Mouse (Mus musculus): Measurements from ENCODE around the gene Spsb4. TPM values are rescaled to one million over a fixed set of nuclear protein-coding genes. Genes with fewer than 3 reads are reported as not detected.

Spsb4 gene
- polyA plus RNA-seq, 1 experiment = 0.78 TPM

DNA sequence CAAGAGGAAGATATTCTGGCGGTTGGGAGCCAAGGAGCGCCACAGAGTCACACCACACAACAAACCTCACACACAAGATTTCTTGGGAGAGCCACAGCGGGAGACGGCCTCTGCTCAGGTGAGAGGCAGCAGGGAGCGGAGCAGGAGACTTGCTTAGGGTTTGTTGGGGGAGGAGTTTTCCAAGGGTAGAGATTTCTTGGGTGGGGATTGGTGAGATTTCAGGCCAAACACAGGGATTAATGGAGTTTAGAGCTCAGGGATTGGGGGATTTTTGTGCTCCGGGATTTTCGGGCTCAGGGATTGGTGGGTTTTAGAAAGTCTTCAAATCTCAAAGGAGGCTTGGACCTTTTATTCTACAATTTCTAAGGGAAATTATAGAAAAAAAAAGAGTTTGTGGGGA is 5.8 kb upstream of the Spsb4 start:
- H3K27me3 ChIP-seq (ENCODE audit: control insufficient read depth, insufficient read depth, insufficient read length) = peaks cover 13% of the 10 kb centered on the region
- H3K79me2 ChIP-seq (ENCODE audit: control insufficient read depth, insufficient read depth) = no peaks in the 10 kb centered on the region
- no peaks in the 10 kb centered on the region for H3K36me3 ChIP-seq (ENCODE audit: control insufficient read depth, insufficient read depth)
- no peak overlapping the region for H3K4me3 ChIP-seq
- no peak overlapping the region for H3K4me2 ChIP-seq (ENCODE audit: low read depth)
- H3ac ChIP-seq (ENCODE audit: control insufficient read depth, insufficient read length) = no peak overlapping the region
- TF ChIP-seq E2F4 (IDR thresholded peaks at IDR 0.05; ENCODE audit: insufficient read depth) (no peak), USF1 (IDR thresholded peaks at IDR 0.05; ENCODE audit: low read depth) (no peak), TCF12 (IDR thresholded peaks at IDR 0.05; ENCODE audit: insufficient read depth, poor library complexity, severe bottlenecking) (no peak), SRF (IDR thresholded peaks at IDR 0.05; ENCODE audit: control insufficient read depth, insufficient read length, low read depth) (no peak), MYOG (IDR thresholded peaks at IDR 0.05; ENCODE audit: control insufficient read depth in 1 of 3, insufficient read depth in 1 of 3, insufficient read length in 2 of 3, low read depth in 2 of 3) (no peak), POLR2A (IDR thresholded peaks at IDR 0.05; ENCODE audit: insufficient read length, low read depth) (no peak), REST (IDR thresholded peaks at IDR 0.05; ENCODE audit: insufficient read depth, insufficient read length) (no peak), MAX (IDR thresholded peaks at IDR 0.05; ENCODE audit: low read depth) (no peak), POLR2AphosphoS2 (IDR thresholded peaks at IDR 0.05; ENCODE audit: insufficient read length, low read depth) (no peak), MYOD1 (IDR thresholded peaks at IDR 0.05; ENCODE audit: control insufficient read depth in 1 of 3, insufficient read length in 2 of 3, low read depth in 2 of 3) (no peak), CEBPB (IDR thresholded peaks at IDR 0.05; ENCODE audit: insufficient read depth, poor library complexity, severe bottlenecking) (no peak), TCF3 (IDR thresholded peaks at IDR 0.05; ENCODE audit: insufficient read length, low read depth) (no peak)

GRCm38 (mm10) chr9:97022948-97023347 is 4.3 kb upstream of the Spsb4 start:
- TF ChIP-seq TCF12 (IDR thresholded peaks at IDR 0.05; ENCODE audit: insufficient read depth, poor library complexity, severe bottlenecking) (no peak), MYOD1 (IDR thresholded peaks at IDR 0.05; ENCODE audit: control insufficient read depth in 1 of 3, insufficient read length in 2 of 3, low read depth in 2 of 3) (no peak), SRF (IDR thresholded peaks at IDR 0.05; ENCODE audit: control insufficient read depth, insufficient read length, low read depth) (no peak)
- no peak overlapping the region for H3K4me3 ChIP-seq

GRCm38 (mm10) chr9:97022371-97022770 is 3.7 kb upstream of the Spsb4 start:
- no peaks in the 10 kb centered on the region for H3K36me3 ChIP-seq (ENCODE audit: control insufficient read depth, insufficient read depth)
- H3K79me2 ChIP-seq (ENCODE audit: control insufficient read depth, insufficient read depth) = no peaks in the 10 kb centered on the region
- no peak overlapping the region for H3K4me2 ChIP-seq (ENCODE audit: low read depth)
- no peak overlapping the region for H3ac ChIP-seq (ENCODE audit: control insufficient read depth, insufficient read length)
- H3K27me3 ChIP-seq (ENCODE audit: control insufficient read depth, insufficient read depth, insufficient read length) = peaks cover 3% of the 10 kb centered on the region
- no peak overlapping the region for H3K4me3 ChIP-seq
- no peak for TF ChIP-seq TCF12 (IDR thresholded peaks at IDR 0.05; ENCODE audit: insufficient read depth, poor library complexity, severe bottlenecking)

More at GRCm38 (mm10) chr9:97022948-97023347, 4.3 kb upstream of the Spsb4 start:
- H3K4me2 ChIP-seq (ENCODE audit: low read depth) = no peak overlapping the region
- H3K36me3 ChIP-seq (ENCODE audit: control insufficient read depth, insufficient read depth) = no peaks in the 10 kb centered on the region
- no peaks in the 10 kb centered on the region for H3K79me2 ChIP-seq (ENCODE audit: control insufficient read depth, insufficient read depth)
- no peak overlapping the region for H3ac ChIP-seq (ENCODE audit: control insufficient read depth, insufficient read length)
- H3K27me3 ChIP-seq (ENCODE audit: control insufficient read depth, insufficient read depth, insufficient read length) = peaks cover 5% of the 10 kb centered on the region

- Histone ChIP-seq H3K36me3 (ENCODE audit: control insufficient read depth, insufficient read depth) (no peaks in the 10 kb centered on the region), H3K27me3 (ENCODE audit: control insufficient read depth, insufficient read depth, insufficient read length) (no peaks in the 10 kb centered on the region), H3ac (ENCODE audit: control insufficient read depth, insufficient read length) (no peak overlapping the region), H3K79me2 (ENCODE audit: control insufficient read depth, insufficient read depth) (no peaks in the 10 kb centered on the region), H3K4me2 (ENCODE audit: low read depth) (no peak overlapping the region), H3K4me3 (no peak overlapping the region)
- TF ChIP-seq MYOG (IDR thresholded peaks at IDR 0.05; ENCODE audit: control insufficient read depth in 1 of 3, insufficient read depth in 1 of 3, insufficient read length in 2 of 3, low read depth in 2 of 3) = no peak
- TF ChIP-seq MAX (IDR thresholded peaks at IDR 0.05; ENCODE audit: low read depth) = no peak
- no peak for TF ChIP-seq REST (IDR thresholded peaks at IDR 0.05; ENCODE audit: insufficient read depth, insufficient read length)
- no peak for TF ChIP-seq MYOD1 (IDR thresholded peaks at IDR 0.05; ENCODE audit: control insufficient read depth in 1 of 3, insufficient read length in 2 of 3, low read depth in 2 of 3)
- TF ChIP-seq TCF3 (IDR thresholded peaks at IDR 0.05; ENCODE audit: insufficient read length, low read depth) = no peak
- TF ChIP-seq POLR2A (IDR thresholded peaks at IDR 0.05; ENCODE audit: insufficient read length, low read depth) = no peak
- TF ChIP-seq E2F4 (IDR thresholded peaks at IDR 0.05; ENCODE audit: insufficient read depth) = no peak
- TF ChIP-seq TCF12 (IDR thresholded peaks at IDR 0.05; ENCODE audit: insufficient read depth, poor library complexity, severe bottlenecking) = no peak
- TF ChIP-seq CEBPB (IDR thresholded peaks at IDR 0.05; ENCODE audit: insufficient read depth, poor library complexity, severe bottlenecking) = no peak
- TF ChIP-seq USF1 (IDR thresholded peaks at IDR 0.05; ENCODE audit: low read depth) = no peak
- TF ChIP-seq SRF (IDR thresholded peaks at IDR 0.05; ENCODE audit: control insufficient read depth, insufficient read length, low read depth) = no peak
- TF ChIP-seq POLR2AphosphoS2 (IDR thresholded peaks at IDR 0.05; ENCODE audit: insufficient read length, low read depth) = no peak
Observed at GRCm38 (mm10) chr9:97020152-97020551, 1.5 kb upstream of the Spsb4 start.

DNA sequence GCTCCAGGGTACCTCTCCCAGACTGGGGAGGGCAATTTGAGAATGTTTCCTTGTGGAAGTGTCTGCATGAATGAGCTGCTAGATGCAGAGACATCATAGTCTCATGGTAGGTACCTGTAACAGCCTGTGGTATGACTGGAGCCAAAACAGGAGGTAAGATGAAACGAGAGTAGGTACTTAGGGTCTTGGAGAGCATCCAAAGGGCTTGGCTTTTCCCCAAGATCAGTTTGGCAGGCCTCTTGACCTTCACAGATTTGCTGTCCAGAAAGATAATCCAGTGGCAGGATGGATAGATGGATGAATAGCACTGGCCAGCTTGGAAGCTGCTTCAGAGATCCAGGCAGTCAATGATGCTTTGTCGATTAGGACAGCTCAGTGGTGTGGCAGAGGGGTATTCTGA is 1.0 kb upstream of the Spsb4 start:
- Histone ChIP-seq H3K79me2 (ENCODE audit: control insufficient read depth, insufficient read depth) (no peaks in the 10 kb centered on the region), H3ac (ENCODE audit: control insufficient read depth, insufficient read length) (no peak overlapping the region), H3K27me3 (ENCODE audit: control insufficient read depth, insufficient read depth, insufficient read length) (no peaks in the 10 kb centered on the region), H3K4me2 (ENCODE audit: low read depth) (no peak overlapping the region), H3K36me3 (ENCODE audit: control insufficient read depth, insufficient read depth) (no peaks in the 10 kb centered on the region), H3K4me3 (peak overlapping the region; percentile 28)
- TF ChIP-seq POLR2AphosphoS2 (IDR thresholded peaks at IDR 0.05; ENCODE audit: insufficient read length, low read depth) = no peak
- TF ChIP-seq MYOD1 (IDR thresholded peaks at IDR 0.05; ENCODE audit: control insufficient read depth in 1 of 3, insufficient read length in 2 of 3, low read depth in 2 of 3) = no peak
- TF ChIP-seq REST (IDR thresholded peaks at IDR 0.05; ENCODE audit: insufficient read depth, insufficient read length) = no peak
- TF ChIP-seq USF1 (IDR thresholded peaks at IDR 0.05; ENCODE audit: low read depth) = no peak
- TF ChIP-seq MAX (IDR thresholded peaks at IDR 0.05; ENCODE audit: low read depth) = no peak
- TF ChIP-seq SRF (IDR thresholded peaks at IDR 0.05; ENCODE audit: control insufficient read depth, insufficient read length, low read depth) = no peak
- no peak for TF ChIP-seq MYOG (IDR thresholded peaks at IDR 0.05; ENCODE audit: control insufficient read depth in 1 of 3, insufficient read depth in 1 of 3, insufficient read length in 2 of 3, low read depth in 2 of 3)
- no peak for TF ChIP-seq TCF3 (IDR thresholded peaks at IDR 0.05; ENCODE audit: insufficient read length, low read depth)
- no peak for TF ChIP-seq POLR2A (IDR thresholded peaks at IDR 0.05; ENCODE audit: insufficient read length, low read depth)
